Mouse (Mus musculus) heart, postnatal 0 days (tissue): ENCODE data around the gene Ppp6r1. TPM values are rescaled to one million over a fixed set of nuclear protein-coding genes. Genes with fewer than 3 reads are reported as not detected.

Source experiments
- ATAC-seq: fragments of 200-750 bp; cut with Nextera tagmentation; 2 replicates; pipeline ENCODE4 v1.8.0; 2017; ENCODE audit warnings: low read depth, moderate number of reproducible peaks, moderate library complexity; ENCODE audit not compliant: insufficient read depth
- DNase-seq: peaks from one replicate; pipeline ENCODE4 v3.0.0-alpha.2; 2016; ENCODE audit warnings: low spot score
- H3K27ac ChIP-seq: fragments of 300-500 bp; sonication (generic); 2 replicates; pipeline ENCODE4 v1.5.1; 2014; ENCODE audit warnings: low read depth, mild to moderate bottlenecking
- H3K27me3 ChIP-seq: fragments of 300-500 bp; sonication (generic); 2 replicates; pipeline ENCODE4 v1.6.1; 2014; ENCODE audit warnings: low read length, mixed read lengths; ENCODE audit not compliant: control insufficient read depth, insufficient read depth
- H3K36me3 ChIP-seq: fragments of 300-500 bp; sonication (generic); replicated peaks from 2 replicates; pipeline ENCODE4 v1.6.1; 2014; ENCODE audit warnings: low read length, mixed read lengths; ENCODE audit not compliant: control insufficient read depth, insufficient read depth
- H3K4me1 ChIP-seq: fragments of 300-500 bp; sonication (generic); 2 replicates; pipeline ENCODE4 v1.6.1; 2014; ENCODE audit warnings: antibody characterized with exemption; ENCODE audit not compliant: control insufficient read depth, insufficient read depth
- H3K4me2 ChIP-seq: fragments of 300-500 bp; sonication (generic); 2 replicates; pipeline ENCODE4 v1.6.1; 2014; ENCODE audit warnings: low read depth, mild to moderate bottlenecking, low read length, moderate library complexity
- H3K4me3 ChIP-seq: fragments of 300-500 bp; sonication (generic); 2 replicates; pipeline ENCODE4 v1.5.1; 2014; ENCODE audit warnings: low read depth, low read length
- H3K9ac ChIP-seq: fragments of 300-500 bp; sonication (generic); replicated peaks from 2 replicates; pipeline ENCODE4 v1.6.1; 2014; ENCODE audit warnings: low read depth, low read length, mixed read lengths
- H3K9me3 ChIP-seq: fragments of 300-500 bp; sonication (generic); replicated peaks from 2 replicates; pipeline ENCODE4 v1.6.1; 2016; ENCODE audit warnings: low read length; ENCODE audit not compliant: control insufficient read depth
- CTCF ChIP-seq: IDR thresholded peaks from 2 replicates; pipeline ENCODE4 v1.5.1; 2016; ENCODE audit warnings: antibody characterized with exemption, control low read depth, low read depth
- EP300 ChIP-seq: IDR thresholded peaks from 2 replicates; pipeline ENCODE4 v1.6.1; 2016; ENCODE audit warnings: antibody characterized with exemption, low read depth
- whole genome bisulfite sequencing: fragments of 180-500 bp; shearing (Covaris S2); extraction: QIAGEN DNeasy Blood & Tissue Kit; methylation state at CpG from one replicate; pipeline ENCODE4 v1.1.7; 2014; 5-methylcytosine and 5-hydroxymethylcytosine counted together
- polyA plus RNA-seq: library from polyadenylated mRNA; unstranded; fragments of >200 nt; fragmentation: Nextera tagmentation; extraction: Ambion mirVana; gene quantifications from 2 replicates; pipeline ENCODE4 v1.2.1, GENCODE M21; 2015
- total RNA-seq: library from RNA; depleted of rRNA; stranded (reverse); fragments of >200 nt; gene quantifications from 2 replicates; pipeline ENCODE4 v1.2.3, GENCODE M21; 2014; ENCODE audit warnings: low replicate concordance

Ppp6r1 gene
- total and polyA plus RNA-seq, 2 experiments from 2014 or later, result 5.7 to 101 TPM

- DNase-seq, result no peak
- WGBS, result 91% methylated on average over 4 of the region's 4 CpGs
- no peaks in the 10 kb centered on the region for H3K4me1 ChIP-seq
- no peak within 1 kb of the TSS for H3K27ac ChIP-seq
- H3K27me3 ChIP-seq, result no peaks in the 10 kb centered on the region
- peaks cover 64% of the 10 kb centered on the region for H3K36me3 ChIP-seq
- H3K4me2 ChIP-seq, result no peak within 1 kb of the TSS
- ATAC-seq, result no peak
- H3K4me3 ChIP-seq, result no peak within 1 kb of the TSS
- H3K9me3 ChIP-seq, result no peaks in the 10 kb centered on the region
- no peak within 1 kb of the TSS for H3K9ac ChIP-seq
- no peak for TF ChIP-seq EP300
These were observed 27.8 kb downstream of the Ppp6r1 start, which contains the start of gene Tmem86b for GRCm38 (mm10) chr7:4631031-4631430. Tmem86b (minus strand) TSS chr7:4631422.

DNA sequence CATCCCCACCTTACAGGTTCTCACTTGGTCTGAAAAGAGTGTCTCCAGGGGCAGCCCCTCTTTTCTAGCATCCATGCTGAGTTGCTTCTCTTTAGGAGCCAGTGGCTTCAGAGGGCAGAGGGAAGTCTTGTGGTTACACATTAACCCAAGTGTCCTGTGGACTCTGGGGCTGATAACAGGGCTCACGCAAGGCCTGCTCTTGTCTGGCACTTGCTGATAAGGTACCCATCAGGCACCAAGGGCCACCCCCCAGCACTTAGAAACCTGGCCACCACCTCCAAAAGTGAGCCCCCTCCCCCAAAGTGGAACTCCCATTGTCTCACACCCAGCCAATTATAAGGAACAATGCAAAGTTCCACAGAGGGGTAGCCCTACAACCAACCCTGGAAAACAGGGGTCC, 28.6 kb downstream of the Ppp6r1 start:
- Histone ChIP-seq H3K9ac (no peak overlapping the region), H3K27me3 (no peaks in the 10 kb centered on the region), H3K27ac (no peak overlapping the region), H3K36me3 (peaks cover 57% of the 10 kb centered on the region), H3K4me1 (no peaks in the 10 kb centered on the region), H3K4me2 (no peak overlapping the region), H3K4me3 (no peak overlapping the region), H3K9me3 (no peaks in the 10 kb centered on the region)
- WGBS, result 50% methylated on average over 1 of the region's 1 CpGs
- no peak for TF ChIP-seq EP300
- TF ChIP-seq CTCF, result no peak
- DNase-seq (no peak), ATAC-seq (no peak)

- DNase-seq, result no peak
- Histone ChIP-seq H3K36me3 (peaks cover 52% of the 10 kb centered on the region), H3K9ac (no peak overlapping the region), H3K27ac (no peak overlapping the region), H3K4me2 (no peak overlapping the region), H3K9me3 (no peaks in the 10 kb centered on the region), H3K27me3 (no peaks in the 10 kb centered on the region), H3K4me3 (no peak overlapping the region), H3K4me1 (no peaks in the 10 kb centered on the region)
- TF ChIP-seq CTCF, result no peak
- ATAC-seq, result no peak
- 89% methylated on average over 5 of the region's 5 CpGs for WGBS
These were observed 29.2 kb downstream of the Ppp6r1 start for GRCm38 (mm10) chr7:4629586-4629985.

- no peak for DNase-seq
- ATAC-seq, result no peak
- peaks cover 17% of the 10 kb centered on the region for H3K36me3 ChIP-seq
- TF ChIP-seq CTCF (no peak), EP300 (no peak)
- H3K9ac ChIP-seq, result no peak overlapping the region
- H3K27me3 ChIP-seq, result no peaks in the 10 kb centered on the region
- H3K4me1 ChIP-seq, result no peaks in the 10 kb centered on the region
- 82% methylated on average over 2 of the region's 2 CpGs for WGBS
- no peak overlapping the region for H3K4me2 ChIP-seq
- no peak overlapping the region for H3K27ac ChIP-seq
- H3K4me3 ChIP-seq, result no peak overlapping the region
- no peaks in the 10 kb centered on the region for H3K9me3 ChIP-seq
These were observed 32.9 kb downstream of the Ppp6r1 start for GRCm38 (mm10) chr7:4625928-4626327.

DNA sequence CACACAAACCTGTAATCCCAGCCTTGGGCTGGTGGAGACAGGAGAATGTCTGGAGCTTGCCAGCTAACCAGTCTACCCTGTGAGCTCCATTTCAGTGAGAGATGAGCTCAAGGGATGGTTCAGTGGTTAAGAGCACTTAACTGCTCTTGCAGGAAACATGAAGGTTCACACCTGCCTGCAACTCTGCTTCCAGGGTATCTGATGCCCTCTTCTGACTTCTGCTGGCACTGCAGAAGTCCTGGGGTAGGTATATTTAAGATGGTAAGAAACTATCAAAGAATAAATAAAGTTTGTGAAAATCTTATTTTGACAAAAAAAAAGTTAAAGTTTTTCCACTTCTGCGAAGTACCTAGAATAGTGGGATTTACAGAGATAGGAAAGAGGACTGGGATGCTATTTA, 34.5 kb downstream of the Ppp6r1 start:
- ATAC-seq (no peak), DNase-seq (no peak)
- Histone ChIP-seq H3K4me2 (no peak overlapping the region), H3K27me3 (no peaks in the 10 kb centered on the region), H3K4me3 (no peak overlapping the region), H3K9me3 (no peaks in the 10 kb centered on the region), H3K36me3 (peaks cover 9% of the 10 kb centered on the region; the same call in 1 of the 2 replicates), H3K27ac (no peak overlapping the region), H3K9ac (no peak overlapping the region), H3K4me1 (no peaks in the 10 kb centered on the region)
- 34% methylated on average over 1 of the region's 1 CpGs for WGBS
- TF ChIP-seq CTCF, result no peak
- no peak for TF ChIP-seq EP300

- H3K4me3 ChIP-seq, result no peak overlapping the region
- H3K9ac ChIP-seq, result no peak overlapping the region
- H3K27ac ChIP-seq, result no peak overlapping the region
- no peaks in the 10 kb centered on the region for H3K9me3 ChIP-seq
- DNase-seq, result no peak
- no peak for ATAC-seq
- WGBS, result 22% methylated on average over 4 of the region's 4 CpGs
- H3K4me1 ChIP-seq, result no peaks in the 10 kb centered on the region
- no peak for TF ChIP-seq EP300
- peak; percentile 51 for TF ChIP-seq CTCF
- H3K27me3 ChIP-seq, result no peaks in the 10 kb centered on the region
- H3K4me2 ChIP-seq, result no peak overlapping the region
- H3K36me3 ChIP-seq, result peaks cover 4% of the 10 kb centered on the region; the same call in 1 of the 2 replicates
These were observed 35.2 kb downstream of the Ppp6r1 start for GRCm38 (mm10) chr7:4623544-4624189.
